ENCODE assay signal across 21 mouse cellular contexts in genomic region chr17:80028675-80029074, GRCm38 (mm10). TPM values are rescaled to one million over a fixed set of nuclear protein-coding genes. Genes with fewer than 3 reads are reported as not detected.
DNase-seq lines count a peak whose midpoint lies in the region; ATAC-seq and TF ChIP-seq lines count a peak whose summit lies in the region.
"Had no signal": no experiment of that assay in that cellular context is flagged by ENCODE, and none has a peak within 500 bp of the region (broad histone marks: within the 10 kb centered on the region; RNA-seq: fewer than 3 reads in every experiment).

No protein-coding gene starts in this region.

- WGBS in forebrain, postnatal 0 days, result 86% methylated on average over 6 of the region's 6 CpGs
- WGBS in forebrain, embryonic 11.5 days, result 86% methylated on average over 6 of the region's 6 CpGs
- WGBS in midbrain, embryonic 16.5 days, result 92% methylated on average over 6 of the region's 6 CpGs
- WGBS in midbrain, embryonic 10.5 days, result 93% methylated on average over 6 of the region's 6 CpGs

- H3K4me2 ChIP-seq in forebrain, postnatal 0 days (ENCODE audit: low read depth), result no peak overlapping the region
- no peak overlapping the region for H3K4me2 ChIP-seq in forebrain, embryonic 11.5 days (ENCODE audit: low read depth, low read length, severe bottlenecking)
- H3K4me2 ChIP-seq in midbrain, embryonic 16.5 days (ENCODE audit: low read length), result no peak overlapping the region
- H3K4me2 ChIP-seq: heart, embryonic 11.5 days; limb, embryonic 12.5 days; lung, embryonic 15.5 days had no signal

- H3K9ac ChIP-seq in forebrain, postnatal 0 days, result no peak overlapping the region
- no peak overlapping the region for H3K9ac ChIP-seq in forebrain, embryonic 11.5 days (ENCODE audit: low read length)
- H3K9ac ChIP-seq in midbrain, embryonic 16.5 days (ENCODE audit: low read depth, low read length), result no peak overlapping the region
- H3K9ac ChIP-seq: limb, embryonic 12.5 days; liver, embryonic 14.5 days; lung, embryonic 15.5 days had no signal

- no peak for DNase-seq in forebrain, postnatal 0 days
- no peak for DNase-seq in forebrain, embryonic 11.5 days (ENCODE audit: low spot score)
- DNase-seq in layer of hippocampus, adult 2 months (ENCODE audit: low spot score in 2 of 2), result no peak
- DNase-seq in layer of hippocampus, adult 8-10 months (ENCODE audit: low spot score in 2 of 2), result no peak
- DNase-seq in midbrain, embryonic 10.5 days (ENCODE audit: low spot score), result no peak
- no peak for DNase-seq in right cerebral cortex, postnatal 36 days (ENCODE audit: low spot score in 2 of 2)
- DNase-seq: adrenal gland, adult 2 months; cerebellum, adult 11 months; cerebellum, adult 9-11 months; kidney, adult 8-10 months; kidney, postnatal 14 days; layer of hippocampus, postnatal 36 days; lung, postnatal 4 days; right cerebral cortex, adult 18-20 months had no signal

- 0 out of 2 replicates have a peak, but pooled peaks have one; percentile 11 for TF ChIP-seq CTCF in forebrain, postnatal 0 days (IDR thresholded peaks at IDR 0.05; ENCODE audit: low read depth)
- TF ChIP-seq CTCF in layer of hippocampus, adult 2 months (conservative IDR thresholded peaks at IDR 0.05), result 0 out of 2 replicates have a peak, but pooled peaks have one; percentile 12

- no peaks in the 10 kb centered on the region for H3K4me1 ChIP-seq in forebrain, postnatal 0 days (ENCODE audit: insufficient read depth)
- H3K4me1 ChIP-seq in forebrain, embryonic 11.5 days (replicated peaks; ENCODE audit: control insufficient read depth, insufficient read depth, low read length), result no peaks in the 10 kb centered on the region
- H3K4me1 ChIP-seq in midbrain, embryonic 16.5 days (ENCODE audit: control insufficient read depth, insufficient read depth, low read length), result no peaks in the 10 kb centered on the region
- H3K4me1 ChIP-seq in midbrain, embryonic 10.5 days, result no peaks in the 10 kb centered on the region
- H3K4me1 ChIP-seq: lung, embryonic 15.5 days had no signal

- no peak for ATAC-seq in forebrain, postnatal 0 days
- no peak for ATAC-seq in forebrain, embryonic 11.5 days (replicated peaks; ENCODE audit: low FRiP score)
- 0 out of 2 replicates have a peak, but pooled peaks have one; percentile 36 for ATAC-seq in midbrain, embryonic 16.5 days

- H3K27ac ChIP-seq in forebrain, postnatal 0 days (ENCODE audit: low read depth, low read length), result no peak overlapping the region
- H3K27ac ChIP-seq in forebrain, embryonic 11.5 days (ENCODE audit: low read depth, low read length), result no peak overlapping the region
- H3K27ac ChIP-seq in layer of hippocampus, adult 2 months, result no peak overlapping the region
- H3K27ac ChIP-seq in midbrain, embryonic 16.5 days (ENCODE audit: low read length), result no peak overlapping the region
- H3K27ac ChIP-seq in midbrain, embryonic 10.5 days (replicated peaks), result no peak overlapping the region
- H3K27ac ChIP-seq: embryonic facial prominence, embryonic 10.5 days; limb, embryonic 12.5 days; liver, embryonic 14.5 days; lung, embryonic 15.5 days had no signal

- H3K36me3 ChIP-seq in forebrain, postnatal 0 days (ENCODE audit: insufficient read depth), result peaks cover 36% of the 10 kb centered on the region
- peaks cover 7% of the 10 kb centered on the region for H3K36me3 ChIP-seq in forebrain, embryonic 11.5 days (ENCODE audit: control insufficient read depth, insufficient read depth, low read length)
- peaks cover 25% of the 10 kb centered on the region for H3K36me3 ChIP-seq in midbrain, embryonic 16.5 days (ENCODE audit: control insufficient read depth, insufficient read depth, low read length)
- H3K36me3 ChIP-seq in midbrain, embryonic 10.5 days, result peaks cover 82% of the 10 kb centered on the region

- H3K4me3 ChIP-seq in forebrain, postnatal 0 days (ENCODE audit: low read depth, low read length), result no peak overlapping the region
- no peak overlapping the region for H3K4me3 ChIP-seq in forebrain, embryonic 11.5 days (ENCODE audit: low read depth, low read length)
- H3K4me3 ChIP-seq in layer of hippocampus, adult 2 months, result no peak overlapping the region
- no peak overlapping the region for H3K4me3 ChIP-seq in midbrain, embryonic 16.5 days (ENCODE audit: low read depth, low read length)
- no peak overlapping the region for H3K4me3 ChIP-seq in midbrain, embryonic 10.5 days
- H3K4me3 ChIP-seq: embryonic facial prominence, embryonic 10.5 days; limb, embryonic 12.5 days; lung, embryonic 15.5 days had no signal

- no peaks in the 10 kb centered on the region for H3K9me3 ChIP-seq in forebrain, postnatal 0 days (ENCODE audit: low read length)
- no peaks in the 10 kb centered on the region for H3K9me3 ChIP-seq in forebrain, embryonic 11.5 days (ENCODE audit: control insufficient read depth, low read length)
- H3K9me3 ChIP-seq in midbrain, embryonic 16.5 days (replicated peaks; ENCODE audit: control insufficient read depth, low read length, poor library complexity, severe bottlenecking), result no peaks in the 10 kb centered on the region
- H3K9me3 ChIP-seq in midbrain, embryonic 10.5 days (replicated peaks), result no peaks in the 10 kb centered on the region
- H3K9me3 ChIP-seq: embryonic facial prominence, embryonic 10.5 days; G1E; limb, embryonic 12.5 days; lung, embryonic 15.5 days had no signal

- no peaks in the 10 kb centered on the region for H3K27me3 ChIP-seq in forebrain, postnatal 0 days (ENCODE audit: insufficient read depth, low read length)
- H3K27me3 ChIP-seq in forebrain, embryonic 11.5 days (ENCODE audit: control insufficient read depth, insufficient read depth, low read length), result no peaks in the 10 kb centered on the region
- no peaks in the 10 kb centered on the region for H3K27me3 ChIP-seq in midbrain, embryonic 16.5 days (ENCODE audit: control insufficient read depth, insufficient read depth, low read depth, low read length)
- no peaks in the 10 kb centered on the region for H3K27me3 ChIP-seq in midbrain, embryonic 10.5 days (ENCODE audit: low read depth, poor library complexity, severe bottlenecking)
- H3K27me3 ChIP-seq: limb, embryonic 12.5 days; lung, embryonic 15.5 days had no signal

RNA-seq across cellular contexts. Expression of gene Hnrnpll, which starts 33.5 kb away (rescaled TPM):
- total RNA-seq in forebrain, postnatal 0 days (2014; rRNA removed), result 60.2 and 67.6 TPM in 2 replicates
- polyA plus RNA-seq in forebrain, postnatal 0 days (2015; fragmentation: Nextera tagmentation; extraction: Ambion mirVana), result 42.3 and 49.7 TPM in 2 replicates
- 127 TPM in 2 replicates for polyA plus RNA-seq in forebrain, embryonic 11.5 days (2014; fragmentation: Nextera tagmentation; extraction: Ambion mirVana)
- 10 to 100 TPM; 62.8 to 67.1 TPM for total RNA-seq in layer of hippocampus, adult 2 months (2021)
- 10 to 100 TPM; 61.5 to 65.8 (median 63.6) TPM for total RNA-seq in layer of hippocampus, adult 8-10 months (2022)
- 53.9 and 59.2 TPM in 2 replicates for polyA plus RNA-seq in midbrain, embryonic 16.5 days (2015; fragmentation: Nextera tagmentation; extraction: Ambion mirVana)
- 85.2 and 86.7 TPM in 2 replicates for polyA plus RNA-seq in midbrain, embryonic 10.5 days (2016; fragmentation: Nextera tagmentation; extraction: Ambion mirVana)
